Mouse (Mus musculus): ENCODE data around the gene Atpaf2. TPM values are rescaled to one million over a fixed set of nuclear protein-coding genes. Genes with fewer than 3 reads are reported as not detected.
A peak's percentile ranks its signal among the peaks of the same experiment; 100 is the strongest.

Gene Atpaf2
- polyA plus RNA-seq, 1 experiment: 170 TPM

- no peak overlapping the region for H3K4me3 ChIP-seq (ENCODE audit: insufficient read depth, low read depth, low read length)
- H3K4me1 ChIP-seq (ENCODE audit: control insufficient read depth, insufficient read depth, insufficient read length, low read length): no peaks in the 10 kb centered on the region
- H3K27ac ChIP-seq (replicated peaks; ENCODE audit: low read depth, low read length): no peak overlapping the region
These were observed 48.8 kb downstream of the Atpaf2 start for GRCm38 (mm10) chr11:60369448-60369847.

- no peak overlapping the region for H3K27ac ChIP-seq (replicated peaks; ENCODE audit: low read depth, low read length)
- H3K4me3 ChIP-seq (ENCODE audit: insufficient read depth, low read depth, low read length): no peak overlapping the region
- no peaks in the 10 kb centered on the region for H3K4me1 ChIP-seq (ENCODE audit: control insufficient read depth, insufficient read depth, insufficient read length, low read length)
These were observed 49.3 kb downstream of the Atpaf2 start for GRCm38 (mm10) chr11:60368909-60369308.

- Histone ChIP-seq H3K4me1 (ENCODE audit: control insufficient read depth, insufficient read depth, insufficient read length, low read length) (no peaks in the 10 kb centered on the region), H3K27ac (replicated peaks; ENCODE audit: low read depth, low read length) (no peak overlapping the region), H3K4me3 (ENCODE audit: insufficient read depth, low read depth, low read length) (no peak overlapping the region)
These were observed 51.0 kb downstream of the Atpaf2 start for GRCm38 (mm10) chr11:60367256-60367655.

- Histone ChIP-seq H3K4me1 (ENCODE audit: control insufficient read depth, insufficient read depth, insufficient read length, low read length) (no peaks in the 10 kb centered on the region), H3K27ac (replicated peaks; ENCODE audit: low read depth, low read length) (no peak overlapping the region), H3K4me3 (ENCODE audit: insufficient read depth, low read depth, low read length) (no peak overlapping the region)
These were observed 51.8 kb downstream of the Atpaf2 start for GRCm38 (mm10) chr11:60366239-60367019.

GRCm38 (mm10) chr11:60360631-60361201 is 57.5 kb downstream of the Atpaf2 start:
- H3K4me3 ChIP-seq (ENCODE audit: insufficient read depth, low read depth, low read length): no peak overlapping the region
- peak overlapping the region; percentile 98 for H3K27ac ChIP-seq (replicated peaks; ENCODE audit: low read depth, low read length)
- H3K4me1 ChIP-seq (ENCODE audit: control insufficient read depth, insufficient read depth, insufficient read length, low read length): peaks cover 6% of the 10 kb centered on the region

GRCm38 (mm10) chr11:60359936-60360335 is 58.3 kb downstream of the Atpaf2 start:
- Histone ChIP-seq H3K4me1 (ENCODE audit: control insufficient read depth, insufficient read depth, insufficient read length, low read length) (peaks cover 6% of the 10 kb centered on the region), H3K27ac (replicated peaks; ENCODE audit: low read depth, low read length) (peak overlapping the region; percentile 89), H3K4me3 (ENCODE audit: insufficient read depth, low read depth, low read length) (no peak overlapping the region)

GRCm38 (mm10) chr11:60359138-60359537 is 59.1 kb downstream of the Atpaf2 start:
- H3K4me3 ChIP-seq (ENCODE audit: insufficient read depth, low read depth, low read length): no peak overlapping the region
- peak overlapping the region; percentile 8; the same call in 1 of the 2 replicates for H3K27ac ChIP-seq (replicated peaks; ENCODE audit: low read depth, low read length)
- H3K4me1 ChIP-seq (ENCODE audit: control insufficient read depth, insufficient read depth, insufficient read length, low read length): peaks cover 6% of the 10 kb centered on the region

- H3K4me3 ChIP-seq (ENCODE audit: insufficient read depth, low read depth, low read length): no peak overlapping the region
- peak overlapping the region; percentile 9; the same call in 1 of the 2 replicates for H3K27ac ChIP-seq (replicated peaks; ENCODE audit: low read depth, low read length)
- H3K4me1 ChIP-seq (ENCODE audit: control insufficient read depth, insufficient read depth, insufficient read length, low read length): peaks cover 6% of the 10 kb centered on the region
These were observed 59.7 kb downstream of the Atpaf2 start for GRCm38 (mm10) chr11:60358548-60358947.

GRCm38 (mm10) chr11:60357116-60357515 is 61.1 kb downstream of the Atpaf2 start:
- Histone ChIP-seq H3K4me1 (ENCODE audit: control insufficient read depth, insufficient read depth, insufficient read length, low read length) (peaks cover 6% of the 10 kb centered on the region), H3K4me3 (ENCODE audit: insufficient read depth, low read depth, low read length) (no peak overlapping the region), H3K27ac (replicated peaks; ENCODE audit: low read depth, low read length) (no peak overlapping the region)

GRCm38 (mm10) chr11:60355952-60356351 is 62.3 kb downstream of the Atpaf2 start:
- H3K4me1 ChIP-seq (ENCODE audit: control insufficient read depth, insufficient read depth, insufficient read length, low read length): peaks cover 6% of the 10 kb centered on the region
- no peak overlapping the region for H3K27ac ChIP-seq (replicated peaks; ENCODE audit: low read depth, low read length)
- no peak overlapping the region for H3K4me3 ChIP-seq (ENCODE audit: insufficient read depth, low read depth, low read length)

GRCm38 (mm10) chr11:60352559-60353411 is 65.5 kb downstream of the Atpaf2 start, which contains the start of the genes Tom1l2 and Drc3:
TSS of gene Tom1l2 (minus strand) at chr11:60352905.
TSS of gene Drc3 (plus strand) at chr11:60353329.
- no peaks in the 10 kb centered on the region for H3K4me1 ChIP-seq (ENCODE audit: control insufficient read depth, insufficient read depth, insufficient read length, low read length)
- H3K4me3 ChIP-seq (ENCODE audit: insufficient read depth, low read depth, low read length): peak within 1 kb of the TSS; percentile 74
- peak within 1 kb of the TSS; percentile 57 for H3K27ac ChIP-seq (replicated peaks; ENCODE audit: low read depth, low read length)

- peak overlapping the region; percentile 74 for H3K4me3 ChIP-seq (ENCODE audit: insufficient read depth, low read depth, low read length)
- no peaks in the 10 kb centered on the region; the same call in 1 of the 2 replicates for H3K4me1 ChIP-seq (ENCODE audit: control insufficient read depth, insufficient read depth, insufficient read length, low read length)
- peak overlapping the region; percentile 57 for H3K27ac ChIP-seq (replicated peaks; ENCODE audit: low read depth, low read length)
These were observed 66.3 kb downstream of the Atpaf2 start for GRCm38 (mm10) chr11:60351925-60352371.

GRCm38 (mm10) chr11:60351388-60351787 is 66.9 kb downstream of the Atpaf2 start:
- H3K4me1 ChIP-seq (ENCODE audit: control insufficient read depth, insufficient read depth, insufficient read length, low read length): no peaks in the 10 kb centered on the region; the same call in 1 of the 2 replicates
- peak overlapping the region; percentile 57 for H3K27ac ChIP-seq (replicated peaks; ENCODE audit: low read depth, low read length)
- H3K4me3 ChIP-seq (ENCODE audit: insufficient read depth, low read depth, low read length): peak overlapping the region; percentile 74

Data from brown adipose tissue, adult 24 weeks (tissue).